ENCODE assay signal across 11 mouse cellular contexts in genomic region chr2:92692623-92693022, GRCm38 (mm10).
DNase-seq lines count a peak whose midpoint lies in the region; ATAC-seq and TF ChIP-seq lines count a peak whose summit lies in the region.
"Had no signal": no experiment of that assay in that cellular context is flagged by ENCODE, and none has a peak within 500 bp of the region (broad histone marks: within the 10 kb centered on the region; RNA-seq: fewer than 3 reads in every experiment).

No protein-coding gene starts in this region.

- H3K27ac ChIP-seq in kidney, embryonic 14.5 days (ENCODE audit: low read depth, low read length) = no peak overlapping the region
- H3K27ac ChIP-seq in hindbrain, embryonic 14.5 days = no peak overlapping the region
- H3K27ac ChIP-seq: macrophage; neural tube, embryonic 12.5 days had no signal

- H3K9ac ChIP-seq in kidney, embryonic 14.5 days (ENCODE audit: low read depth, low read length) = no peak overlapping the region
- H3K9ac ChIP-seq in hindbrain, embryonic 14.5 days = no peak overlapping the region
- H3K9ac ChIP-seq: heart, embryonic 12.5 days; neural tube, embryonic 12.5 days had no signal

- H3K9me3 ChIP-seq in kidney, embryonic 14.5 days (ENCODE audit: control insufficient read depth, low read length) = no peaks in the 10 kb centered on the region
- H3K9me3 ChIP-seq in hindbrain, embryonic 14.5 days (ENCODE audit: control insufficient read depth, low read length) = no peaks in the 10 kb centered on the region
- H3K9me3 ChIP-seq: heart, embryonic 12.5 days; neural tube, embryonic 12.5 days had no signal

- H3K36me3 ChIP-seq in kidney, embryonic 14.5 days (ENCODE audit: control insufficient read depth, insufficient read depth, low read length) = no peaks in the 10 kb centered on the region
- no peaks in the 10 kb centered on the region for H3K36me3 ChIP-seq in hindbrain, embryonic 14.5 days (replicated peaks; ENCODE audit: control insufficient read depth, insufficient read depth)
- H3K36me3 ChIP-seq: heart, embryonic 12.5 days; neural tube, embryonic 12.5 days had no signal

- no peaks in the 10 kb centered on the region for H3K4me1 ChIP-seq in lung, adult 2 months (ENCODE audit: control insufficient read depth, insufficient read depth, low read length)
- peaks cover 4% of the 10 kb centered on the region; the same call in 1 of the 2 replicates for H3K4me1 ChIP-seq in kidney, embryonic 14.5 days (ENCODE audit: control insufficient read depth, insufficient read depth, low read length)
- peaks cover 10% of the 10 kb centered on the region for H3K4me1 ChIP-seq in hindbrain, embryonic 14.5 days (replicated peaks; ENCODE audit: control insufficient read depth, insufficient read depth, low read length)
- H3K4me1 ChIP-seq: heart, embryonic 12.5 days had no signal

- WGBS in lung, adult 2 months = 58% methylated on average over 1 of the region's 1 CpGs
- WGBS in kidney, embryonic 14.5 days = 68% methylated on average over 1 of the region's 1 CpGs
- 63% methylated on average over 1 of the region's 1 CpGs for WGBS in hindbrain, embryonic 14.5 days

- TF ChIP-seq CTCF in lung, adult 2 months (IDR thresholded peaks at IDR 0.05; ENCODE audit: insufficient read depth, low read length) = no peak; the same call in 1 of the 2 replicates

- no peak overlapping the region for H3K4me3 ChIP-seq in lung, adult 2 months (replicated peaks; ENCODE audit: extremely low read depth, low read depth, low read length)
- no peak overlapping the region for H3K4me3 ChIP-seq in kidney, embryonic 14.5 days (ENCODE audit: low read length)
- no peak overlapping the region for H3K4me3 ChIP-seq in hindbrain, embryonic 14.5 days (replicated peaks; ENCODE audit: low read length)
- H3K4me3 ChIP-seq: heart, embryonic 12.5 days; neural tube, embryonic 12.5 days had no signal

- ATAC-seq in kidney, embryonic 14.5 days (ENCODE audit: low FRiP score, low TSS enrichment) = no peak
- ATAC-seq in hindbrain, embryonic 14.5 days (ENCODE audit: low FRiP score) = no peak

- no peak for TF ChIP-seq POLR2A in lung, adult 2 months (IDR thresholded peaks at IDR 0.05; ENCODE audit: borderline replicate concordance, extremely low read depth, low read depth, low read length)

- DNase-seq in gastrocnemius, adult 8-10 months (ENCODE audit: low spot score in 2 of 2) = peak; percentile 5 to 11
- no peak for DNase-seq in gastrocnemius, postnatal 25 days
- DNase-seq in lung, postnatal 14 days = peak; percentile 10
- DNase-seq in lung, adult 2 months = no peak
- peak; percentile 37 to 68 for DNase-seq in frontal cortex, postnatal 10 days (ENCODE audit: low spot score in 2 of 2)
- no peak for DNase-seq in hindbrain, embryonic 14.5 days (ENCODE audit: low spot score)
- DNase-seq: thymus, postnatal 14 days had no signal

- no peaks in the 10 kb centered on the region for H3K27me3 ChIP-seq in kidney, embryonic 14.5 days (ENCODE audit: control insufficient read depth, insufficient read depth, low read length)
- no peaks in the 10 kb centered on the region for H3K27me3 ChIP-seq in hindbrain, embryonic 14.5 days (ENCODE audit: control insufficient read depth, insufficient read depth, low read length)
- H3K27me3 ChIP-seq: heart, embryonic 12.5 days had no signal

- no peak overlapping the region for H3K4me2 ChIP-seq in kidney, embryonic 14.5 days (replicated peaks; ENCODE audit: low read depth, low read length)
- H3K4me2 ChIP-seq in hindbrain, embryonic 14.5 days (replicated peaks) = no peak overlapping the region
- H3K4me2 ChIP-seq: heart, embryonic 12.5 days; neural tube, embryonic 12.5 days had no signal

Comparison
In these comparisons a context has a peak if more than half of its experiments do, and no peak if none do; other contexts are left out.
1. DNase-seq: peak in gastrocnemius, adult 8-10 months (2 of 2), lung, postnatal 14 days (single experiment) and frontal cortex, postnatal 10 days (2 of 2); none in gastrocnemius, postnatal 25 days (single experiment), lung, adult 2 months (single experiment) and hindbrain, embryonic 14.5 days (single experiment).